Mouse (Mus musculus) brain, embryonic 14.5 days (tissue): ENCODE data around the gene Igfbp6.

Experiments used
- CTCF ChIP-seq: fragments of 200-500 bp; IDR thresholded peaks from 2 replicates; pipeline ENCODE4 v1.5.1; 2012; ENCODE audit warnings: inconsistent platforms, mild to moderate bottlenecking, moderate library complexity, borderline replicate concordance; ENCODE audit not compliant: insufficient read depth, insufficient read length; ENCODE audit errors: extremely low read depth
- POLR2A ChIP-seq: fragments of 200-500 bp; IDR thresholded peaks from 2 replicates; pipeline ENCODE4 v1.6.1; 2012; ENCODE audit warnings: mild to moderate bottlenecking, inconsistent platforms, borderline replicate concordance; ENCODE audit not compliant: poor library complexity, insufficient read depth, insufficient read length, severe bottlenecking; ENCODE audit errors: extremely low read depth

DNA sequence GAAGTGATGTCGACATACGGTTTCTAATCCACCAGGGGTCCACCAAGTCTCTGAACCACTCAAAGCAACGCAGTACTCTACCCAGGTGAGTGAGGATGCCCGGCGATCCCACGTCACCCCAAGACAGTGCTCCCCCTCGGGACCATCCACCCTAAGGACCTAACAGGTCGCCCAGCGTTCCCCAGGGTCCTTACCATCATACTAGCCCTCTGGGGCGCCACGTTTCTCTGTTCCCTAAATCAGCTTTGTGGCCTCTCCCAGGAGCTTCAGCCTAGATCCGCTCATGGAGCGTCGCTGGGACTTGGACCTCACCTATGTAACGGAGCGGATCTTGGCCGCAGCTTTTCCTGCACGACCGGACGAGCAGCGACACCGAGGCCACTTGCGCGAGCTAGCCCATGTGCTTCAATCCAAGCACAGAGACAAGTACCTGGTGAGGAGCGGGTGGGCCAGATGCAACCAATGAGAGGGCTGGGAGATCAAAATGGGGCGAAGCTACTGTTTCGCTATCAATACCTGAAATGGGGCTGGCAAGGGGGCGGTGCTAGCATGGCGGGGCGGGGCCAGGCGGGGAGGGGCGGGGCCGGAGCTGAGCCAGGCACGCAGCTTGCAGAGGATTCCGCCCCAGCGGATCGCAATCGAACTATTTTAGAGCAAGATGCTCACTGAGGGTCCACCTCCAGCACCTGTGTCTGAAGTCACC lies 37.3 kb upstream of the Igfbp6 start:
- TF ChIP-seq CTCF, result no peak
- TF ChIP-seq POLR2A, result no peak
